Mouse (Mus musculus) kidney, postnatal 10 days (tissue): Measurements from ENCODE around the gene Card9.
"Not testable (repeated sequence)": the region's sequence is repeated elsewhere in the genome, so short reads cannot be mapped to it uniquely, and the experiment has no call there.

Experiments used
- DNase-seq: peaks from one replicate; pipeline ENCODE4 v3.0.0; 2021; ENCODE audit warnings: mixed read lengths

Gene Card9

DNA sequence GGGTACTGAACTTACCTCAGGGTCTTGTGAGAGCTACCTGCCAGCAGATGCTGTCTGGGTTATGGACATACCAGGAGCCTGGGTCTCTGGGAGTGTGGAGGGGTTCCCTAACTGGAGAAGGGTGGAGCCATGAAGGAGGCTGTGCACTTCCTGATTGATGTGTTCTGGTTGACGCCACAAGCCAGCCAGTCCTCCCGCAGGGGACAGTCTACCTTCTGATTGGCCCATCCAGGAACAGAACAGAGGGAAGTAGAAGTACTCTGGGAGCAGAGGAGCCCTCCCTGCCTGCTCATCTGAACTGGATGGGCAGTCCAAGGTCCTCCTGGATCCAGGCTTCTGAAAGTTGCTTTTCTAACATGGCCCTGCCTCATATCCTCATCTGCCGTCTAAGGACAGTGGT is at the start of gene Card9:
Card9 (minus strand) TSS at position 147 of the 400 bp plus-strand sequence.
- DNase-seq: peak; percentile 10

DNA sequence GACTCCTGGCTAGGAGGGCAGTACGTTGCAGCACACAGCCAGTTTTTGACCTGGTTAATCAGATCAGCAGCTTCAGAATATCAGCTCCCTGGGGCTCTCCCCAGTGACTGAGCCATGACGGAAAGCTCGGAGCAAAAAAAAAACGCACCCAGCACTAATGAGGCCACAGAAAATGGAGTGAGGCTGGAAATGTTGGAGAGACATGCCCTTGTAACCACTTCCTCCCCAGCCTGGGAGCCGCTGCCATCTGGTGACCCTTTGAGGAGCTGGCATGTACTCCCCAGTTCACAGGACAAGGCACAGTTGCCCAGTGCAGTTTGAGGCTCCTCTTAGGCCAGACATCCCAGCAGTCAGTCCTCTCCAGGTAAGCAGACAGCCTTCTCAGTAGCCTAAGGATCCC is 49.4 kb upstream of the Card9 start:
- no peak for DNase-seq

DNA sequence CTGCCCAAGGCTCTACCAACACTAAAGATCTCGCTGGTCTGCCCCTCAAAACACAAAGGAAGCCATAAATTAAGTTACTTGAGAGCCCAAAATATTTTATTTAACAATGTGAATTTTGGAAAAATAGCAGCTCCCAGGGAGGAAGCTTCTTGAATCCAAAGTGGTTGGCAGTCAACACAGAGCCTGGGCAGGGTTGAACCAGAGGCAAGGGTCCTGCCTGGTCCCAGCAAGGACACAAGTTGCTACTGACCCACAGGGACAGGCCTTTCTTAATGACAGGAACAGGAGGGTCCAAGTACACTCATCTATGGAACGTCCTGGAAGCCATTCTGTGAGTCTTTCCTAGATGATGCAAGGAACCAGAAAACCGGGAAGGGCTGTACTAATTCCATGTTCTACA is 48.6 kb upstream of the Card9 start:
- no peak for DNase-seq

DNA sequence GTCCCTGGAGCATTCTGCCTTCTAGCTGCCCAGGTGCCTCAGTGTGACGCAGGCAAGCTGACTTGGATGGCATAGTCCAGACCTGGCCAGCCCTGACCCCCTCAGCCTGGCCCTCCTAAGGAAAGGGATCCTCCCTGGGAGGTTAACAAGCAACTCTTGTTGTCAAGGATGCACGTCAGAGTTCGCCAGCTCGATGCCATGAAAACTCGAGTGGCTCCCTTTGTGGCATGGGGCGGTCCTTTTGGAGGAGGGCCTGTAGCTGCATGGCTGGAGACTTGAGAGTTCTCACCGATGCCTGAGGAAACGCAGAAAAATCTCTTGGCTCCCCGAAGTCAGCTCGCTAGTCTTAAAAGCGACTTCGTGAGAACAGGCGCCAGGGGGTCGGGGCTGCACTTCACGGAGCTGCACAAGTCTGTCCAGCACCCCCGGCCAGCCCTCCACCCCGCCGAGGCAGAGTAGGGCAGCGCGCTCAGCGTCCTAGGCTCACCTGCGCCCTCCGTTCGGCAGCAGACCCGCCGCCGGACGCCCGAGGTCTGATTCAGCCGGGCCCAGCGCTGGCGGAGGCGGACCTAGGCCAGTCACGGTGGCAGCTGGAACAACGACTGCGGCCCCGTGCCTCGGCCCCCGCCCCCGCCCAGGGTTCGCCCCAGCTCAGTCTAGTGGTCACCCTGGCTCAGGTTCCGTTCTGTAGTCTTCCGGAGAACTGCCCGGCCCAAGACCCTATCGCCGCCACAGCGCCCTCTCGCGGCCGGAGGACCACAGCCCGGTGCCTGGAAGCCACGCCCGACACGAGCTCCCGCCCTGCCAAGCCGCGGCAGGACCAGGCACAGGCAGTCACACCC is 48.0 kb upstream of the Card9 start, which contains the start of gene Inpp5e:
Inpp5e (minus strand) TSS at position 689 of the 842 bp plus-strand sequence.
- DNase-seq: peak; percentile 99

DNA sequence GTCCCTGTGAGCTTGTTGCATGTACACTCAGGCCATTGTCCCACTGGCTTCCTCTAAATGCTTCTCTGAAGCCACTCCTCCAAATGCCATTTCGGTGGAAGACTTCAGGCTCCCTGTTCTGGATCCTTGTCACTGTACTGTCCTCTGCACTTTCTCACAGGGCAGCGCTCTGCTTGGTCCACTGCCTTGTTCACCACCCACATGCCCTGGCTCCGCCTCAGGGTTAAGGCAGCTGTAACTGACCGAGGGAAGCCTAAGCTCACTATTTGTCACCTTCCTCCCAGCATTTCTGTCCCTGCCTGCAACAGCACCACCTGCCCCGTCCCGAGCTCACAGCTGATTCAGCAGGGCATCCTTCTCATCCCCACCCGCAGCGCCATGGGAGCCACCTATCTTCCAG is 42.6 kb upstream of the Card9 start:
- DNase-seq: peak; percentile 42

DNA sequence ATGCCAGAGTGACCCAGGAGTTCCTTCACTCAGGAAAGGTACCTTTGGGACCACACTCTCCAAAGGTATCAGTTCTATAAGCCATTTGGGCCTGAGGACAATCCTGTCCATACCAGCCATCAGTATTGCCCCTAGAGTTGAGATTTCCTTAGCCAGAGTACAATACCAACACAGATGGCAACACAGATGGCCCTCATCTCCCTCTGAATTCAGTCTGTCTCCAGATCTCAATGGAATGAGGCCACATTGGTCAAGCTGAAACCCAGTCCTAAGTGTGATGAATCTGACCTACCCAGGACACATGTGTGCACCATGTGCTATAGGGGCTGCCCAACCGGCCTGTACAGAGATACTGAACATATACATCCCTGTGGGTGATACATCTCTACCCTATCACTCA is 41.5 kb upstream of the Card9 start:
- no peak for DNase-seq

DNA sequence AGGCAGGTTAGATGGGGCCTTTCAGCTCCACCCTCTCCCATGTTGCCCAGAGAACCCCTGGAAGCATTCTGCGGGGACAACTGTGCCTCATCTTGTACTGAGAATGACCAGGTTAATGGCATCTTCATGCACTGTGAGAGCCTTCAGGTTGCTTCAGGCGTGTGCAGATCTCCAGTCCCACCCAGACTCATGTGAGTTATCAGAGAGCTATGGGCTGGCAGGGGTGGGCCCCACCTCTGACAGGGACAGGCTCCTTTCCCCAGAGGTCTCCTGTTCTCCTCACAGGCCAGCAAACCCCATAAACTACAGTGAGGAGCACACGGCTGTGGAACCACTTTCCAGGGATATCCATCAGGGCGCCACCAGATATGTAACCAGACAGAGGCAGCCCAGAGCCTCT is 40.3 kb upstream of the Card9 start:
- no peak for DNase-seq

DNA sequence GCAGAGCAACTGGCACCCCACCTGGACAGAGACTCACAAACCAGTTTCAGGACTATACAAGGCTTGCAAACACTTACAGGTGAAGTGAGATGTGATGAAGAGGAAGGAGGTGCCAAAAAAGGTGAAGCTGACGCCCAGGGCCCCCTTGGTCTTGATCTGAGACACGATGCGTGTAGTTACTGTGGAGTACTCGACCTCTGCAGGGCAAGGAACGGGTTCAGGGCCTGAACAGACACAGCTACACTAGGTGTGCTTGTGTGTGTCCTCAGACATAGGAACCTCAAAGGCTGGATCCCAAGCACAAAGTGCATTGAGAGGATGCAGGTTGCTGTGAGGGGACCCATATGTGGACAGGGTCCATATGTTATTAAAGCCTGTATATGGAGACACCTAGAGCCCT is 39.6 kb upstream of the Card9 start:
- DNase-seq: no peak

DNA sequence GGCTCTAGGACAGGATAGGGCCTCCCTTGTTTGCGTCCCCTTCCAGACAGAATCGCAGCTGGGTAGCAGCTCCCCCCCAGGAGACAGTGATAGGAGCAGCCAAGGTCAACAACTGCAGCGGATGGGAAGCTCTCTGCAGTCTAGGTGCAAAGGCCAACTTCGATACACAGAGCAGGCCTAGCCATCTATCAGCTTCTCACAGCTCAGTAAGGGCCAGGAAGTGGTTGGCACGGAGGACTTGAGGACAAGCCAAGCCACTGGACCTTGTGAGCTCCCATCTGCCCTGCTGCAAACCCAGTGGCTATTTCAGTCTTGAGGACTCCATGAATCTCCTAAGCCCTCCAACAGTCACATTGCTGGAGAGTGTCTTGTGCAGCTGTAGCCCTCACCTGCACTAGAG is 38.9 kb upstream of the Card9 start:
- no peak for DNase-seq

DNA sequence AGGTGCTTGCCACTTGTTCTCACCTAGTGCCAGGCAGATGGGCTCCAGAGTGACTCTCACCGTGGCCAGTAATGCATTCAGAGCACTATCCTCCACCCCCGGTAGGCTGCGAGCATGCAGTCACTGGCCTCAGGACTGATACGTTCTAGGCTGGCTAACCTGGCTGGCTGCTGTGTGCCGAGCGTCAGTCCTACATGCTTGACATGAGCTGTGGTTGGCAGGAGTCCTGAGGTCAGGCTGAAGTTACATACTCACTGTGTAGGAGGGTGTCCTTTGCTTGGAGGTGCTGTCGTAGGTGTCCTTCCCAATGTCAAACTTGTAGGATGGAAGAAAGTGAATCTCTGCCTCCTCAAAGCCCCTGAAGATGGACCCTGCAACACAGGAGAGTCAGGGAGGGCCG is 38.3 kb upstream of the Card9 start:
- DNase-seq: no peak

DNA sequence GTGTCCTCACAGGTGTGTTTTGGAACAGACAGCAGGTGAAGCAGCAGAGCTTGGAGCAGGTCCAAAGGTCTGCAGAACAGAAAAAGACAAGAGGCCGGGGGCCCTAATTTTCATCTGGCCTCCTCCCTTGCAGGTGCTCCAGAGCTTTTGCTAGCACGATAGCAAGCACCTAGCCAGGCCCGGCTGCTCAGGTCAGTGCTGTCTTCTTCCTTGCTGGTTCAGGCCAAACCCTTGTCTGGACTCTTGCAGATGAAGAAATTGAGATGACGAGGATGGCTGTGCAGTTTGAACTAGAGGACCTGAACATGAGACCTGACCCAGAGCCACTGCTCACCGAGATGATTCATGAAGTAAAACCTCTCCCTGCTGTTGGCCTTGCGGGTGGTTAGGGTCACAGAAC is 30.9 kb upstream of the Card9 start:
- DNase-seq: no peak

DNA sequence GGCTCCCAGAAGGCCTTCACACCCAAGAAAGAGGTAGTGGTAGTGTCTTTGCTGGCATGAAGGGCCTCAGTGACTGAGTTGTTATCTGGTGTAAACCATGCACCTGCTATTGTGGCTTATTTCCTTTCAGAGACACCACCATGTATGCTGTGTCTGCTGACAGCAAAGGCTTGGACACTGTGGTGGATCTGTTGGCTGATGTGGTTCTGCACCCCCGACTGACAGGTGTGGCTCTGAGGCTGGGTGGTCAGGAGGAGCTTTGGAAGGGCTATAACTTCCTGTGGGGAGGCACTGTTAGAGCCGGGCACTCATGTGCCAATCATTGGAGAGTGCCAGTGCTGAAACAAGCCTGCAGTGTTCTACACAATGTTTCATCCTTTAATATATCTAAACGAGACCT is 30.2 kb upstream of the Card9 start:
- DNase-seq: no peak

DNA sequence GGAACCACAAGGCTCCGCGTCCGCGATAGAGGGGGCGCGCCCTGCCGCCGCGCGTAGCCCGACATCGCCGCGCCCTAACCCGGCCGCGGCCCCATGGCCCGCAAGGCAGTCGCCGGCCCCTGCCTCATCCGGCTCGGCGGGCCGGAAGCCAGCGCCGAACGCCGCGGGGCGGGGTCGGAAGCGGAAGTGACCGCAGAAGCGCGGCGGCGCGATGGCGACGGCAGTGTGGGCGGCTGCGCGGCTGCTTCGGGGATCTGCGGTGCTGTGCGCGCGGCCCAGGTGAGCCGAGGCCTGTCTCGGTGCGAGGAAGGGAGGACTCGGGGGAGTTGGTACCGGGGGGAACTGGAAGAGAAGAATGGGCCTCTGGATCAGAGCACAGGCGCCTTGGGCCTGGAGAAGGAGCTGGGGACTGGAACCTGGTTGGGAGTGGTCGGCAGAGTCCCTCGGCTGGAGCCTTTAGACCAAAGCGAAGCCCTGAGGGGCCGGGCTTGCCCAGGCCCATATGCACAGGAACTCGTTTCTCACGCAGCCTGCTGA is 28.5 kb upstream of the Card9 start, which contains the start of the genes Entr1 and Pmpca:
Entr1 (minus strand) TSS at position 163 of the 537 bp plus-strand sequence.
Pmpca (plus strand) TSS at position 186 of the 537 bp plus-strand sequence.
- DNase-seq: peak; percentile 94

DNA sequence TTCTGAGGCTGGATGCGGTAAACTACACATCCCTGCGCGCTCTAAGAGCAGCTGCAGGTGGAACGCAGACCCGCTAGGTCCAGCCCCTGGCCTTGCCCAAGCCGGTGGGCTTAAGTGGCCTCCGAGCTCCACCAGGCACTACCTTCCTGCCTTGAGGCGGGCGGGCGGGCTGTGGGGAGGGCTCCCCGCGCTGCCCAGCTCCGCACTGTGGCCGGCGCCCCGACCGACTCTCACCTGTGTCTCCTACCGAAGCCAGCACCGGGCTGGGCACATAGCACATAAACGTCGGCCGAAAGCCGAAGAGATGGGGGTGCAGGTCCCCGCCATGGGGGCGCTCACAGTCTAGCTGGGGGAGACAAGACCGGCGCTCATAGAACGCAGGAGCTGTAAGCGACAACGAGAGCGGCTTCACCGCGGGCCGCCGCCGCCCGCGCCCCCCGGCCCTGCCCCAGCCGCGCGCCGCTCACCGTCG is 28.0 kb upstream of the Card9 start:
- DNase-seq: peak; percentile 50

DNA sequence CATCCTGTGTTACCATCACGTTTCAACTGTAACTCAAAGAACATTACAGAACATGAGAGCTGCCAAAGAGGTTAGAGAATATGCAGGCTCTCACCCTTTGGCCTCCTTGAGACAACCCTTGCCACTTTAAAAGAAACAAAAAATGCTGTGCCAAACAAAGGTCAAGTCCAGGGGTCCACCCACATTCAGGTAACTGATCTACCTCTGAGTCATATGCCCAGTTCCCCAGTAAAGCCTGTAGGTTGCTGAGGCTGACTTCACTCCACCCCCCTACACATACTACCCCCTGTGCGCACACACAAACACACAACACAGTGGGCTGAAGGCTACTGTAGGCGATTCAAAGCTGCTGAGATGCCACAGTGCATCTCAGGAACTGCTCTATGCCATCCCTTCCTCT is 27.0 kb upstream of the Card9 start:
- DNase-seq: no peak

DNA sequence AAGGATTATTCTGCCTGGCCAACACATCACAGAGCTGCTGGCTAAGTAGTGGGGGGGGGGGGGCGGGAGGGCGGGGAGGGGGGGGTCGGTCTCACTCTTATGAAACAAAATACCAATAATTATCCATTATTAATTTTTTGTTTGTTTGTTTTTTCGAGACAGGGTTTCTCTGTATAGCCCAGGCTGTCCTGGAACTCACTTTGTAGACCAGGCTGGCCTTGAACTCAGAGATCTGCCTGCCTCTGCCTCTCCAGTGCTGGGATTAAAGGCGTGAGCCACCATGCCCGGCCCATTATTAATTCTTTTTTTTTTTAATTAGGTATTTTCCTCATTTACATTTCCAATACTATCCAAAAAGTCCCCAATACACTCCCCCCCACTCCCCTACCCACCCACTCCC is 20.2 kb upstream of the Card9 start:
- DNase-seq: not testable (repeated sequence)

DNA sequence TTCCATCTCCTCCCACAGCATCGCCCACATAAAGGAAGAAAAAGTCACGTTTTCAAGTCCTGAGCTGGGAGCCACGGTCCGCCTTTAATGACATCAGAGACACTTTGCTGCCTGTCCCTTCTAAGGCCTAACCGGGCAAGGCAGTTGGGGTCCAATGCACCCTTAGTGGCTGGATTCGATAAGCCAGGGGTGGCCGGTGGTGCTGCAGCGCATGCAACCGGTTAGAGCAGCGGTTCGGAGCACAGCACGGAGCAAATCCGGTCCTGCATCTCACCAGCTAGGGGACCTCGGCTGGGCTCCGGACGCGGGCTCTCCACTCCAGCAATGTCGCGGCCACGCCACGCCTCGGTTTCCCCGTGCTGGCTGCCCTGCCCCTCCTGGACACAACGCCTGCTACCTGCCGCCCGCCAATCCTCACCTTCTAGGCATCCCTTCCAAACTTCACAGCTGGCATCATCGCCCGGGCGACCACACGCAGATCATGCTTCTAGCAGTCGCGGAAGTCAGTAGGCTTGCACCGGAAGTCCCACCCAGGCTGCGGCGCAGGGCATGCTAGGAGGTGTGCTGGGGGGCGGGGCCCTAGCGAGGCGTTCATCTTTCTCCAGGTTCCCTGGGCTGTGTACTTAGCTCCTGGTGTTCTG is 19.5 kb upstream of the Card9 start, which contains the start of gene Snapc4:
Snapc4 (minus strand) TSS at position 523 of the 641 bp plus-strand sequence.
- peak; percentile 91 for DNase-seq

DNA sequence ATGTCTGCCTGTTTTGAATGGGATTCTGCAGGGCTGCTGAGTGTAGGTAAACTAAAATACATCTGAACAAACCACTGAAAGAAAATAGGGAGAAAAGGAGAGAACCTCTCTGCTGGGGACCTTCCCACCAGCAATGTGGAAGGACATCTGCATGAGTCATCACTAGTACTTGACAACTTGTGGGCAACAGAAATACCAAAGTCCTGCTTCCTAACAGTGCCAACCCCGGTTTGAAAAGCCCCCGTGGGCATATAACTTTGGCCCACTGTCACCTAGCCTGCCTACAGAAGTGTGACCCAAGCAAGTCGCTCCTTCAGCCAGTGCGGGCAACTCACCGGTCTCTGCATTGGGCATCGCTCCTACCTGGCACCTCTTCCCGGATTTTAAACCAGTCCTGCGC is 11.7 kb upstream of the Card9 start:
- DNase-seq: no peak

DNA sequence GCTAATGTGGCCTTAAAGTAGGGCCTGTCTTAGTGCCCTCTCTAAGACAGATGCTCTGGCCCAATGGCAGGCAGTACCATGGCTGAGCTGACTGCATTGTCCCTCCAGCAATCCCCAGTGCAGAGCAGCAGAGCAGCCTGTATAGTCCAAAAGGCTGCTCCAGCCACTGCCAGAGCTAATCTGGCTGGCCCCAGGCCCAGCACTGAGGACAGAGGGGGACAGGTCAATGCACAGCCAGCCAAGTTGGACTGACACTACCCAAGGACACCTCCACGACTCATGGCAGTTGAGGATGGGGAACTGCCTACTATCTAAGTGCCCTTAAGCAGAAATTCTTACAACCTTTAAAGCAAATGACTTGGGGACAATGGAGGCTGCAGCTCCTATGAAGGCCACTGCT is 7.9 kb upstream of the Card9 start:
- DNase-seq: no peak

DNA sequence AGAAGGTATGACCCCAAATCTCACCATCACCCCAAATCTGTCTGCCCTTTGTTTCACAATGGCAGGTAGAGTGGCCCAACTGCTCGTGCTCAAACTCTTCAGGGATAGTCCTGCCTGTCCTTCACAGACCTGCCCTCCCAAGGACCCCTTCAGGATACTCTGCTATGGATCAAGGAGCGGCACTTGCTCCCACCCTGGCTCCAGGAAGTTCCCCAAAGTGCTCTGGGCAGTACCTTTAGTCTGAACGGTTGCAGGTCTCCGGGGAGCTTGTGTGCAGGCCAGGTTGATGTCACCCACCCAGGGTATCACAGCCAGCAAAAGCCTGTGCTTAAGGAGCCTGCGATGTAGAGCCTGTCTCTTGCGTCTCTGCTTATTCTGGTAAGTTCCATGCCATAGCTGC is 7.2 kb upstream of the Card9 start:
- DNase-seq: no peak

DNA sequence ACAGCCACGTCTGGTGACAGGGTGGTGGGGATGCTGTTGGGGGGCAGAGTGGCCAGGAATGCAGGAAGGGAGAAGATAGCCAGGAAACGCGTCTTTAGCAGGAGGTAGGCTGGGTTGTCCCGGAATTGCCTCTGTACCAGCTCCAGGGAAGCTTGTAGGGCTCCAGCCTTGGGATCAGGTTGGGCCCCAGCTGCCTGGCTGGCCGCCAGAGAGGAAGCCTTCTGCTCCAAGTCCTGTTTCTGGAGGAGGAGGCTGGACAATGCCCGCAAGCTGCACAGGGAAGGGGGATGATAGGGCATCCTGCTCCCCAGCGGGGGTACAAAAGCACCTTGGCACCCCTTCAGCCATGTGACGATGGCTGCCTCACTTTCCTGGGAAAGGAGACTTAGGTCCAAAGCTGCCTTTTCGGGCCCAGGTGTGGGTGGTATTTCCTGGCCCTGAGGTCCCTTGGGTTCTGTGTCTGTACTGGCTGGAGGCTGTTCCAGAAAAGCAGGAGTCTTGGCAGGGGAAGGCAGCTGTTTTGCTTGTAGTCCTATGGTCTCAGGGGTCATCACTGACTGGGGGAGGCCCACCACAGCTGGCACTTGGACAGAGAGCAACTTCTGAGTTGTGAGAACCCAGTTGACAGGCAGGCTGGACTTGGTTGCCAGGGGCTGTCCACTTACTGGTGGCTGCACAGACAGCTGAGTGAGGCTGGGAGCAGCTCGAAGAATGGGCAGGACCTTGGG is 4.2 kb upstream of the Card9 start:
- DNase-seq: peak; percentile 87

DNA sequence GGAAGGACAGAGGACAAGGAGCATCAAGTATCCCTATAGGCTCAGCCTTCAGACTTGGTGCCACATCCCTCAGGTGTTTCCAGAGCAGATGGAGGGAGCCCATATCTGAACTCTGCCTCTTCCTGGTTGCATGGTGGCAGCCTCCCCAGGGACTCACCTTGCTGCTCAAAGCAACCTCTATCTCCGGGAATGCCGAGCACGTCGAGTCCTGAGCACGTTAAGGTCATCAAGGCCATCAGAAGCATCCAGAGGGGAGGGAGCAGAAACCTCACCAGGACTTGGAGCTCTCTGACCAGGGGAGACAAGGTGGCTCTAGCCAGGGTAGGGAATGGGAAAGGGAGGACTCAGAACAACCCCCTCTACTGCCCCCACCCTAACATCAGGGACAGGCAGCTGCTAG is 2.8 kb upstream of the Card9 start:
- DNase-seq: peak; percentile 6

DNA sequence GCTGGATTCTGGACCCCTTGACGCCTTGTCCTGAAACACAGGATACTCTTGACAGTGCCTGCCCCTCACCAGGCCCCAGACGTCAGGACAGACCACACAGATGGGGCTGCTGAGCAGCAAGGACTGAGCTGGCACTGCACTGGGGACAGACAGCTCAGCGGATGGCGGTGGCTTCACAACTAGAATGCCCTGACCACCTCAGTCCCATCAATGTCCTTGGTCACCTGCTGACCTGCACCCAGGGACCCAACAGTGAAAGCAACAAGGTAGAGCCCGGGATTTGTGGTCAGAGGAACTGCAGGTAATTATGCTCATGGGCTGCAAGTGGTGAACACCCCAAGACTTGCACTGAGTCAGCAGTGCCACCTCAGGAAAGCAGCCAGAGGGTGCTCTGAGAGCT is 2.3 kb upstream of the Card9 start:
- DNase-seq: peak; percentile 4
